Mouse (Mus musculus) liver, embryonic 14.5 days (tissue): ENCODE results near the gene Elmo2.

Experiments
- CTCF ChIP-seq: IDR thresholded peaks from 2 replicates; pipeline ENCODE4 v1.5.1; 2016; ENCODE audit warnings: antibody characterized with exemption, low read depth, control low read depth
- EP300 ChIP-seq: IDR thresholded peaks from 2 replicates; pipeline ENCODE4 v1.6.1; 2016; ENCODE audit warnings: antibody characterized with exemption, low read depth

DNA sequence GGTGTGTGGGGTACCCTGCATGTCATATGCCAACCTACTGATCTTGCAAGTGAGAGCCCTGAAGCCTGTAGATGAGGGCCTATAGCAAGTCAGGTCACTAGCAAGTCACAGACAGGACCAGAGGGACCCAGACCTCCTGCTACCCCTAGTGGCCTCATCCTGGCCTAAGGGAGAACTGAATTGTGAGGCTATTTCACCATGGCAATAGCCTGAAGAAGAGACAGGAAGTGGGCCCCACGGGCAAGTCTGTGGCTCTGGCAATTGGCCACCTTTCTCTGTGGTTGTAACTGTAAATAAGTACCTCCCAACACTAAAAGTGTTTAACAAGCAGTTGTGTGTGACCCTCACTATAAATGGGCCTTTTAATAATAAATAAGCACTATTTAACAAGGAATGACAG is 75.4 kb downstream of the Elmo2 start:
- TF ChIP-seq CTCF, result no peak
- TF ChIP-seq EP300, result no peak
